Mouse (Mus musculus) neural tube, embryonic 14.5 days (tissue): ENCODE data around the gene Trappc6b. TPM values are rescaled to one million over a fixed set of nuclear protein-coding genes. Genes with fewer than 3 reads are reported as not detected.
A peak's percentile ranks its signal among the peaks of the same experiment; 100 is the strongest.

ENCODE experiments used
- ATAC-seq: fragments of 200-750 bp; cut with Nextera tagmentation; 2 replicates; pipeline ENCODE4 v1.8.0; 2017; ENCODE audit warnings: low read depth, mild to moderate bottlenecking, moderate TSS enrichment, moderate library complexity
- H3K27ac ChIP-seq: fragments of 300-500 bp; sonication (generic); 2 replicates; pipeline ENCODE4 v1.5.1; 2014; ENCODE audit warnings: low read depth, mild to moderate bottlenecking, control low read depth, low read length, moderate library complexity, mixed read lengths
- H3K27me3 ChIP-seq: fragments of 300-500 bp; sonication (generic); 2 replicates; pipeline ENCODE4 v1.6.1; 2014; ENCODE audit warnings: low read length; ENCODE audit not compliant: control insufficient read depth, insufficient read depth
- H3K36me3 ChIP-seq: fragments of 300-500 bp; sonication (generic); 2 replicates; pipeline ENCODE4 v1.6.1; 2014; ENCODE audit warnings: low read length, mixed read lengths; ENCODE audit not compliant: control insufficient read depth, insufficient read depth
- H3K4me1 ChIP-seq: fragments of 300-500 bp; sonication (generic); 2 replicates; pipeline ENCODE4 v1.6.1; 2014; ENCODE audit warnings: low read length; ENCODE audit not compliant: control insufficient read depth, insufficient read depth
- H3K4me2 ChIP-seq: fragments of 300-500 bp; sonication (generic); 2 replicates; pipeline ENCODE4 v1.6.1; 2014; ENCODE audit warnings: mild to moderate bottlenecking, low read depth, low read length, control low read depth
- H3K4me3 ChIP-seq: fragments of 300-500 bp; sonication (generic); 2 replicates; pipeline ENCODE4 v1.5.1; 2014; ENCODE audit warnings: low read depth, low read length, control low read depth, mixed read lengths
- H3K9ac ChIP-seq: fragments of 300-500 bp; sonication (generic); replicated peaks from 2 replicates; pipeline ENCODE4 v1.6.1; 2014; ENCODE audit warnings: low read depth, mild to moderate bottlenecking, control low read depth, low read length, mixed read lengths
- H3K9me3 ChIP-seq: fragments of 300-500 bp; sonication (generic); 2 replicates; pipeline ENCODE4 v1.6.1; 2016; ENCODE audit warnings: low read length; ENCODE audit not compliant: control insufficient read depth
- WGBS: fragments of 180-500 bp; shearing (Covaris S2); extraction: QIAGEN DNeasy Blood & Tissue Kit; methylation state at CpG from one replicate; pipeline ENCODE4 v1.1.7; 2014; 5-methylcytosine and 5-hydroxymethylcytosine counted together
- polyA plus RNA-seq: library from polyadenylated mRNA; unstranded; fragments of >200 nt; fragmentation: Nextera tagmentation; extraction: Ambion mirVana; gene quantifications from 2 replicates; pipeline ENCODE4 v1.2.1, GENCODE M21; 2014

The Trappc6b gene
- polyA plus RNA-seq, 1 experiment from 2014 or later = 129 TPM

- Histone ChIP-seq H3K36me3 (peaks cover 16% of the 10 kb centered on the region; the same call in 1 of the 2 replicates), H3K27ac (peak overlapping the region; percentile 49; the same call in 1 of the 2 replicates), H3K4me2 (no peak overlapping the region), H3K9me3 (no peaks in the 10 kb centered on the region), H3K4me1 (no peaks in the 10 kb centered on the region), H3K9ac (no peak overlapping the region), H3K4me3 (no peak overlapping the region), H3K27me3 (no peaks in the 10 kb centered on the region)
- peak; percentile 77 for ATAC-seq
- 4% methylated on average over 23 of the region's 23 CpGs for WGBS
Observed at GRCm38 (mm10) chr12:59039971-59040844, 21.1 kb downstream of the Trappc6b start.

- no peaks in the 10 kb centered on the region for H3K27me3 ChIP-seq
- ATAC-seq = no peak; the same call in 1 of the 2 replicates
- peaks cover 10% of the 10 kb centered on the region; the same call in 1 of the 2 replicates for H3K36me3 ChIP-seq
- no peak overlapping the region for H3K27ac ChIP-seq
- H3K4me2 ChIP-seq = no peak overlapping the region
- no peaks in the 10 kb centered on the region for H3K4me1 ChIP-seq
- H3K9me3 ChIP-seq = no peaks in the 10 kb centered on the region
- H3K4me3 ChIP-seq = no peak overlapping the region
- no peak overlapping the region for H3K9ac ChIP-seq
- WGBS = 70% methylated on average over 10 of the region's 10 CpGs
Observed at GRCm38 (mm10) chr12:59039162-59039970, 21.9 kb downstream of the Trappc6b start.

- no peaks in the 10 kb centered on the region for H3K4me1 ChIP-seq
- no peaks in the 10 kb centered on the region for H3K36me3 ChIP-seq
- ATAC-seq = no peak
- no peak overlapping the region for H3K4me3 ChIP-seq
- no peak overlapping the region for H3K27ac ChIP-seq
- WGBS = 66% methylated on average over 5 of the region's 5 CpGs
- H3K9me3 ChIP-seq = no peaks in the 10 kb centered on the region
- H3K9ac ChIP-seq = no peak overlapping the region
- H3K4me2 ChIP-seq = no peak overlapping the region
- no peaks in the 10 kb centered on the region for H3K27me3 ChIP-seq
Observed at GRCm38 (mm10) chr12:59032101-59032500, 29.2 kb downstream of the Trappc6b start.

GRCm38 (mm10) chr12:59021306-59021705 is 40.0 kb downstream of the Trappc6b start:
- peaks cover 17% of the 10 kb centered on the region; the same call in 1 of the 2 replicates for H3K36me3 ChIP-seq
- no peak for ATAC-seq
- H3K4me3 ChIP-seq = no peak overlapping the region
- H3K9me3 ChIP-seq = no peaks in the 10 kb centered on the region
- no peaks in the 10 kb centered on the region for H3K27me3 ChIP-seq
- H3K9ac ChIP-seq = no peak overlapping the region
- H3K27ac ChIP-seq = no peak overlapping the region
- H3K4me1 ChIP-seq = no peaks in the 10 kb centered on the region
- no peak overlapping the region for H3K4me2 ChIP-seq
- WGBS = 93% methylated on average over 4 of the region's 4 CpGs

GRCm38 (mm10) chr12:59019891-59020290 is 41.4 kb downstream of the Trappc6b start:
- H3K4me1 ChIP-seq = no peaks in the 10 kb centered on the region
- no peak overlapping the region for H3K4me2 ChIP-seq
- 96% methylated on average over 2 of the region's 2 CpGs for WGBS
- H3K36me3 ChIP-seq = peaks cover 17% of the 10 kb centered on the region; the same call in 1 of the 2 replicates
- no peak for ATAC-seq
- H3K27ac ChIP-seq = no peak overlapping the region
- H3K4me3 ChIP-seq = no peak overlapping the region
- no peaks in the 10 kb centered on the region for H3K27me3 ChIP-seq
- no peak overlapping the region for H3K9ac ChIP-seq
- H3K9me3 ChIP-seq = no peaks in the 10 kb centered on the region

- no peak overlapping the region for H3K9ac ChIP-seq
- H3K4me2 ChIP-seq = no peak overlapping the region
- no peak overlapping the region for H3K27ac ChIP-seq
- WGBS = 94% methylated on average over 8 of the region's 8 CpGs
- no peaks in the 10 kb centered on the region for H3K9me3 ChIP-seq
- no peak overlapping the region for H3K4me3 ChIP-seq
- ATAC-seq = no peak
- no peaks in the 10 kb centered on the region for H3K4me1 ChIP-seq
- no peaks in the 10 kb centered on the region for H3K27me3 ChIP-seq
- H3K36me3 ChIP-seq = peaks cover 17% of the 10 kb centered on the region; the same call in 1 of the 2 replicates
Observed at GRCm38 (mm10) chr12:59017970-59018369, 43.3 kb downstream of the Trappc6b start.

GRCm38 (mm10) chr12:59013234-59013633 is 48.0 kb downstream of the Trappc6b start, which contains the start of gene Gemin2:
TSS of gene Gemin2 (plus strand) at chr12:59013393.
- H3K27ac ChIP-seq = peak within 1 kb of the TSS; percentile 45; the same call in 1 of the 2 replicates
- H3K4me3 ChIP-seq = peak within 1 kb of the TSS; percentile 81
- WGBS = under 1% methylated on average over 28 of the region's 28 CpGs
- peak within 1 kb of the TSS; percentile 54 for H3K4me2 ChIP-seq
- peak; percentile 73 for ATAC-seq
- H3K9ac ChIP-seq = peak within 1 kb of the TSS; percentile 47
- H3K4me1 ChIP-seq = peaks cover 12% of the 10 kb centered on the region; the same call in 1 of the 2 replicates
- H3K36me3 ChIP-seq = 0 out of 2 replicates have a peak, but pooled peaks cover 4% of the 10 kb centered on the region
- no peaks in the 10 kb centered on the region for H3K27me3 ChIP-seq
- H3K9me3 ChIP-seq = no peaks in the 10 kb centered on the region

- no peak overlapping the region for H3K27ac ChIP-seq
- no peak overlapping the region; the same call in 1 of the 2 replicates for H3K9ac ChIP-seq
- peak overlapping the region; percentile 81 for H3K4me3 ChIP-seq
- WGBS = 3% methylated on average over 7 of the region's 7 CpGs
- H3K36me3 ChIP-seq = 0 out of 2 replicates have a peak, but pooled peaks cover 2% of the 10 kb centered on the region
- no peaks in the 10 kb centered on the region for H3K9me3 ChIP-seq
- peaks cover 16% of the 10 kb centered on the region; the same call in 1 of the 2 replicates for H3K4me1 ChIP-seq
- H3K27me3 ChIP-seq = no peaks in the 10 kb centered on the region
- H3K4me2 ChIP-seq = peak overlapping the region; percentile 54
- ATAC-seq = no peak
Observed at GRCm38 (mm10) chr12:59012710-59013091, 48.6 kb downstream of the Trappc6b start.
